Comparison of ENCODE assay signal across 21 mouse cellular contexts in the genomic region with DNA sequence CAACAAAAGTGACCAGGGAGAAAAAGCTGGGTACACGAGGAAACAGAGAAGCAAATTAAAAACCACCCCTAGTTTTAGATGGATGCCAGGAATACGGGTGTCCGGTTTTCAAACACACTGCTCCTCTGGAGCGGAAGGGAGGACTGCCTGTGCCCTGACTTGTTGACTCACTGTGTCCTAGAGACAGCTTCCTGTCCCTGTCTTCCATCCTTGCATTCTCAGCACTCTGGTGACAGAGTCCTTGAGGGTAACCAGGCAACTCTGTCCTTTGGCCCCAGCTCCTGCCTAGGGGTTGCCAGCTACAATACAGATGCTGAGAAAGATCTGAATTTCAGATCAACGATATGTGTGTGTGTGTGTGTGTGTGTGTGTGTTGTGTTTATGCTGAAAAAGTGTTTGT.
A peak's percentile ranks its signal among the peaks of the same experiment; 100 is the strongest.
DNase-seq lines count a peak whose midpoint lies in the region; ATAC-seq and TF ChIP-seq lines count a peak whose summit lies in the region.
"Had no signal": no experiment of that assay in that cellular context is flagged by ENCODE, and none has a peak within 500 bp of the region (broad histone marks: within the 10 kb centered on the region; RNA-seq: fewer than 3 reads in every experiment).

No protein-coding gene starts in this region.

- no peak overlapping the region for H3K4me3 ChIP-seq in heart, embryonic 11.5 days (ENCODE audit: low read depth, low read length)
- no peak overlapping the region for H3K4me3 ChIP-seq in lung, embryonic 14.5 days (ENCODE audit: low read depth, low read length)
- H3K4me3 ChIP-seq in heart, embryonic 12.5 days = no peak overlapping the region
- H3K4me3 ChIP-seq: embryonic facial prominence, embryonic 15.5 days; hindbrain, embryonic 10.5 days; liver, embryonic 13.5 days; myocyte; neural tube, embryonic 15.5 days had no signal

- H3K36me3 ChIP-seq in heart, embryonic 11.5 days (ENCODE audit: control insufficient read depth, insufficient read depth, low read length) = no peaks in the 10 kb centered on the region
- no peaks in the 10 kb centered on the region for H3K36me3 ChIP-seq in lung, embryonic 14.5 days (ENCODE audit: insufficient read depth)
- H3K36me3 ChIP-seq in heart, embryonic 12.5 days = no peaks in the 10 kb centered on the region
- H3K36me3 ChIP-seq: embryonic facial prominence, embryonic 15.5 days; hindbrain, embryonic 10.5 days; liver, embryonic 13.5 days; neural tube, embryonic 15.5 days had no signal

- no peak for TF ChIP-seq CTCF in lung, embryonic 14.5 days (IDR thresholded peaks at IDR 0.05; ENCODE audit: low read depth)

- DNase-seq in heart, adult 11 months = peak; percentile 97
- DNase-seq in lung, embryonic 14.5 days = peak; percentile 17
- DNase-seq in lung, postnatal 10 days = no peak
- peak; percentile 42 for DNase-seq in skeletal muscle tissue, adult 2 months (ENCODE audit: low read depth, low spot score)
- DNase-seq in thymus, postnatal 25 days = no peak
- DNase-seq: cerebellum, adult 9-11 months; gastrocnemius, postnatal 14 days; left cerebral cortex, postnatal 4 days; liver, embryonic 13.5 days; midbrain, embryonic 14.5 days; retina, postnatal 1 day; right cerebral cortex, postnatal 4 days had no signal

- 0 out of 2 replicates have a peak, but pooled peaks cover 2% of the 10 kb centered on the region for H3K4me1 ChIP-seq in heart, embryonic 11.5 days (ENCODE audit: control insufficient read depth, insufficient read depth, low read length)
- H3K4me1 ChIP-seq in lung, embryonic 14.5 days (ENCODE audit: insufficient read depth) = no peaks in the 10 kb centered on the region
- peaks cover 11% of the 10 kb centered on the region; the same call in 1 of the 2 replicates for H3K4me1 ChIP-seq in heart, embryonic 12.5 days (replicated peaks)
- H3K4me1 ChIP-seq: embryonic facial prominence, embryonic 15.5 days; hindbrain, embryonic 10.5 days; liver, embryonic 13.5 days; neural tube, embryonic 15.5 days had no signal

- no peak overlapping the region; the same call in 1 of the 2 replicates for H3K27ac ChIP-seq in heart, embryonic 11.5 days (ENCODE audit: low read depth, low read length)
- no peak overlapping the region for H3K27ac ChIP-seq in lung, embryonic 14.5 days (ENCODE audit: low read depth)
- 0 out of 2 replicates have a peak overlapping the region, but pooled peaks have one; percentile 27 for H3K27ac ChIP-seq in heart, embryonic 12.5 days (ENCODE audit: poor library complexity, severe bottlenecking)
- H3K27ac ChIP-seq: embryonic facial prominence, embryonic 15.5 days; hindbrain, embryonic 10.5 days; liver, embryonic 13.5 days; neural tube, embryonic 15.5 days had no signal

- no peak; the same call in 1 of the 2 replicates for ATAC-seq in heart, embryonic 11.5 days (replicated peaks; ENCODE audit: insufficient number of reproducible peaks, low FRiP score, low TSS enrichment)
- no peak for ATAC-seq in lung, embryonic 14.5 days (ENCODE audit: insufficient read depth)
- peak; percentile 57; the same call in 1 of the 2 replicates for ATAC-seq in heart, embryonic 12.5 days (ENCODE audit: insufficient number of reproducible peaks, low FRiP score)
- no peak for ATAC-seq in erythroid progenitor cell, adult 5-6 weeks (replicated peaks; ENCODE audit: low FRiP score, poor library complexity, severe bottlenecking)
- ATAC-seq: inflammation-experienced regulatory T-cells, adult 6 months had no signal

- no peak overlapping the region for H3K9ac ChIP-seq in heart, embryonic 11.5 days (ENCODE audit: low read depth, low read length)
- H3K9ac ChIP-seq in lung, embryonic 14.5 days = no peak overlapping the region
- H3K9ac ChIP-seq in heart, embryonic 12.5 days = no peak overlapping the region
- H3K9ac ChIP-seq: embryonic facial prominence, embryonic 15.5 days; liver, embryonic 13.5 days; neural tube, embryonic 15.5 days had no signal

- no peaks in the 10 kb centered on the region for H3K9me3 ChIP-seq in heart, embryonic 11.5 days (replicated peaks; ENCODE audit: control insufficient read depth, low read length)
- no peaks in the 10 kb centered on the region for H3K9me3 ChIP-seq in lung, embryonic 14.5 days (ENCODE audit: low read depth, low read length)
- H3K9me3 ChIP-seq in heart, embryonic 12.5 days (replicated peaks) = no peaks in the 10 kb centered on the region
- H3K9me3 ChIP-seq: embryonic facial prominence, embryonic 15.5 days; hindbrain, embryonic 10.5 days; liver, embryonic 13.5 days; neural tube, embryonic 15.5 days had no signal

- no peak overlapping the region for H3K4me2 ChIP-seq in heart, embryonic 11.5 days
- H3K4me2 ChIP-seq in lung, embryonic 14.5 days = no peak overlapping the region
- H3K4me2 ChIP-seq in heart, embryonic 12.5 days = 0 out of 2 replicates have a peak overlapping the region, but pooled peaks have one; percentile 2
- H3K4me2 ChIP-seq: embryonic facial prominence, embryonic 15.5 days; liver, embryonic 13.5 days; neural tube, embryonic 15.5 days had no signal

- WGBS in heart, embryonic 11.5 days (ENCODE audit: insufficient replicate concordance) = 20% methylated on average over 5 of the region's 5 CpGs
- 42% methylated on average over 5 of the region's 5 CpGs for WGBS in lung, embryonic 14.5 days
- WGBS in heart, embryonic 12.5 days = 17% methylated on average over 5 of the region's 5 CpGs

- no peaks in the 10 kb centered on the region for H3K27me3 ChIP-seq in heart, embryonic 11.5 days (ENCODE audit: control insufficient read depth, insufficient read depth, low read length)
- H3K27me3 ChIP-seq in lung, embryonic 14.5 days (ENCODE audit: insufficient read depth, low read length) = no peaks in the 10 kb centered on the region
- H3K27me3 ChIP-seq in heart, embryonic 12.5 days (replicated peaks) = peaks cover 3% of the 10 kb centered on the region; the same call in 1 of the 2 replicates
- H3K27me3 ChIP-seq: CH12.LX; embryonic facial prominence, embryonic 15.5 days; liver, embryonic 13.5 days; neural tube, embryonic 15.5 days had no signal

Comparison
In these comparisons a context has a peak if more than half of its experiments do, and no peak if none do; other contexts are left out.
1. DNase-seq: peak in heart, adult 11 months (single experiment), lung, embryonic 14.5 days (single experiment) and skeletal muscle tissue, adult 2 months (single experiment); none in lung, postnatal 10 days (single experiment) and thymus, postnatal 25 days (single experiment).